Mouse (Mus musculus): ENCODE measurements around the gene Gprin1.

Gprin1 gene

GRCm38 (mm10) chr13:54760164-54760795 is 10.6 kb upstream of the Gprin1 start:
- DNase-seq (ENCODE audit: low spot score in 2 of 2): peak in 1 of 2 experiments; percentile 66

- no peak for DNase-seq (ENCODE audit: low spot score in 2 of 2)
Measured at GRCm38 (mm10) chr13:54759496-54759895, 9.8 kb upstream of the Gprin1 start.

GRCm38 (mm10) chr13:54758756-54759470 is 9.2 kb upstream of the Gprin1 start:
- no peak for DNase-seq (ENCODE audit: low spot score in 2 of 2)

DNA sequence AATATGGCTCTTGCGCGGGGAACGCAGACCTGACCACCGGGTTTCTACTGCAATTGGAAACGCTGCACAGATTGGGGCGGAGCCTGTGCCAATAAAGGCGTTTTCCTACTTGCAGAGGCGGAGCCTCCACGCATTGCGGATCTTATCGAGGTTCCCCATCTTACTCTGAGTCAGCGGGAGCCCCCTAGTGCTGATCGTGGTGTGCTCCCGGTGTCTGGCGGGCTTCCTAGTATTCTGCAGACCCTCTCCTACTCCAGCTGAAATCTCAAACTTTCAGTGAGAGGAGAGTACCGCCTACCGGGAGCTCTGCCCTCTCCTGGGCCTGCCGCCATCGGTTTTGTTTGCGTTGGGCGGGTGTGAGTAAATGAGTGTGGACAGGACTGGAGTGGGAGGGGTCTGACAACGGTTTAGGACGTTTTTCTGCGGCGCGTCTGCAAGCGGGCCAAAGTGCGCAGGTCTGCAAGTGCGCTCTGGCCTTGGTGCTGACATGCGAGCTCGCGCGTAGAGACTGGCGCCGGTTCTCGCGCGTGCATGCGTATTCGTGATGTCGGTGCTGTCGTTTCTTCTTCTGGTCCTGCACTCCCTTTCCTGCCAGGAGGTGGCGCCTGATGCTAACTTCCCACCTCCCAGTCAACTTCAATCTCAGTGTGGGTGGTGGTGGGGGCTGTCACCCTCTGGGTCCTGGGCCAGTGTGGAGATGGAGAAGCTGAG is 8.5 kb upstream of the Gprin1 start:
- DNase-seq (ENCODE audit: low spot score in 2 of 2): peak; percentile 84 to 86

- no peak for DNase-seq (ENCODE audit: low spot score in 2 of 2)
Measured at GRCm38 (mm10) chr13:54757093-54757830, 7.6 kb upstream of the Gprin1 start.

DNA sequence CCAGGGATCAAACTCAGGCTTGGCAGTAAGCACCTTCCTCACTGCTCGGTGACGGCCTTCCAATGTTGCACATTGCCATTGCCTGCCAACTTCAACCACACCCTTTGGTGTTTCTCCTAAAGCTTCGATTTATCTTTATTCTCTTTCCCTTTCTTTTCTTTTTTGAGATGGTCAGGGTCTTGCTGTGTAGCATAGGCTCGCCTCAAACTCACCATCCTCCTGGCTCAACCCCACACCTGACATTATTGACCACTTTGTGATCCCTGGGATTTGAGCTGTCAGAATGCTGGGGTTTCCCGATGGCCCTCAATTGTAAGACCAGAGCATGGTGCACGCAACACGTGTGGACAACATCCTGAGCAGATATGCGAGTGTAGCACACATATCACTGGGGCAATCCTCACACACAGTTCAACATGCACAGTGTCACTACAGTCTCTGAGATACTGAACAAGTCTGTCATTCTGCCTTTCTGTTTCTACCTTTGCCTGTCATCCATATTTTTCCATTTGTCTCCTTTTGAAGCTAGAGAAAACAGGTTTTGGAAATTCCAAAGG is 6.6 kb upstream of the Gprin1 start:
- no peak for DNase-seq (ENCODE audit: low spot score in 2 of 2)

DNA sequence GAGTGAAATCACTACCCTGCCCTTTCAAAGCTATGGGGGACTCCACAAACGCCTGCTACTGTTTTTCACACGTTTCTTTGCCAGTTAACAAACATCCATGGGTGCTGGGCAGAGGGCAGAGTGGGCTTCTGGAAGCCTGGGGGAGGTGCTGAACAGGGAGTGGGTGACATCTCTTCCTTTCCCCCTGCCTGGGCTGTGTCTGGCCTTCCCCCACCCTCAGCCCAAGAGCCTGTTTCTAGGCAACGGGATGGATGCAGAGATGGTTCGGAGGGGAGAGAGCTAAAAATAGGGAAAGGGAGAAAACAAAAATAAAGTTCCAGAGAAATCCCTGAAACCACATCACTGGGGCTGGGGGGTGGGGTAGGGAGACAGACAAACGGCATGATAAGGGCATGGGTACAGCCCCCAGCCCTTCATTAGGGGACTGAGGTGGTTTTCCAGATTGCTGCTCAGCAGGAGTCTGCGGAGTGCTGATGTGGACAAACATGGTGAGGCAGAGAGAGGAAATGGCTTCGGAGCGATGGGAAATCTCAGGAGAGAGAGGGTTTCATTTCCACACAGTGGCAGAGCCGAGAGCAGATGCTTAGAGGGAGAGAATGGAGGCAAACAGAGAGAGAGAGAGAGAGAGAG is 5.6 kb upstream of the Gprin1 start:
- DNase-seq (ENCODE audit: low spot score in 2 of 2): no peak

DNA sequence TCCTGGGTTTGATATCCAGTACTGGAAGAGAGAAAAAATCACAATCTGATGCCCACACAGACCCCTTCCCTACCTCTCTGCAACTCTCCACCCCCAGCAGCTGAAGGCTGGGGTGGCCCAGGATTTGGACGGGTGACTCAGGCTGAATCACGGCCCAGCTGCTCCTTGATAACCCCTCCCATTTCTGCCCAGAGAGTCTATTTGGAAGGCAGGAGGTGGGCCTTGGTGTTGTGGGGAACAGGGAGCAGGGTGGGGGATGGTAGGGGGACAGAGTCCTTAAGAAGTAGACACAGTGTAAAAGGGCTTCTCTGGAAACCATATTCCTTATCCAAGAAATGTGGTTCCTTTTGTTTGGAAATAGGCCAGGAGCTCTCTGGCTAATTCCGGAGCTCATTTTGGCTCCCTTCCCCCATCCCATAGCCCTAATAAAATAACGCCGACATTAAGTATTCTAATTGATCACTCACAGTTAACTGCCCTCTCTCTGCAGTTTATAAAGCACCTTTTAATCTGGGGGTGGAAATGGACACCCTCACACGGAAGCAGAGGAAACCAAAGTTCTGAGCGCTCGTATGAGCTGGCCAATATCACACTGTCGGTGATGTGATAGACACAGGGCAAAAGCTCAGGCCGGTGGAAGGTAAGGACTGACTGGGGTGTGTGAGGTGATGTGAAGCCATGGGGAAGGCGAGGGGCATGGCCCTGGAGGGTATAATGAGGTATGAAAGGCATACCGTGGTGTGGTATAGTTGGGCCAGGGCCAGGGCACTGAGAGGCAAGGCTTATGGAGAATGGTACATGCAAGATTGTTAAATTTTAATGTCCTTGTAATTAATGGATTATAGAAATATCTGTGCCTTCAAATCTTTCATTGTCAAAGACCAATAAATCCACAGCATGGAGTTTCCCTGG is 4.8 kb upstream of the Gprin1 start:
- no peak for DNase-seq (ENCODE audit: low spot score in 2 of 2)

DNA sequence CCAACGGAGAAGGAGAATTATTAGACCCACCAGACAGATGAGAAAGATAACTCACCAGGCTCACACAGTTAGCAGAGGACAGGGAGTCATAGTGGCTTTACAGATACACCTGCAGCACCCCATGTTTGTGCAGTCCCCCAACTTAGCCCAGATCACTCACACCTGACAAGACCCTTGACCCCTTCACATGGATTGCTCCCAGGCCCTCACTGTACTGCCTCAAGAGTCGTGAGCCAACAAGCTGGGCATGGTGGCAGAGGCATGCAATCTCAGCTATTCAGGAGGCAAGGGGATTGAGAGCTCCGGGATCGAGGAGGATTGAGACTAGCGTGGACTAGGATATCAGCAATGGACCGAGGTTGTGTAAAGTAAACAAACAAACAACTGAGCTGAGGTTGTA is 4.1 kb upstream of the Gprin1 start:
- DNase-seq (ENCODE audit: low spot score in 2 of 2): no peak

DNA sequence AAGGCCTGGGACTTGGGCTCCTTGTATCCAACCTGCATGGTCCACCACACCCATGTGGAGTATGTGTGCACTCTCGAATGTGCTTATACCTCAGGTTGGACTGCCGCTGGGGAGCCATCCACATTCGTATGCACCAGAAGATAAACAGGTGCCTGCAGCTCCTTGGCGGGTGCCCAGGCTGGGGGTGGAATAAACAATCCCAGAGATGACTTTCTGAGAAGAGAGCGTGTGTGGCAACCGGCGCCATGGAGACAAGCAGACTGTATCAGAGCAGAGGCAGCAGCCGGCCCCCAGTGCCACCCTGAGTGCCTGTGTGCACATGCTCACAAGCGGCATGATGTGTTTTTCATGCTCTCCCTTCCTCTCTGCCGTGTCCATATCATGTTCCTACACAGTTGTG is 3.0 kb upstream of the Gprin1 start:
- DNase-seq (ENCODE audit: low spot score in 2 of 2): peak; percentile 65 to 75

GRCm38 (mm10) chr13:54750699-54751098 is 1.0 kb upstream of the Gprin1 start:
- DNase-seq (ENCODE audit: low spot score in 2 of 2): no peak

- DNase-seq (ENCODE audit: low spot score in 2 of 2): no peak
Measured at GRCm38 (mm10) chr13:54749061-54749863, 412 bp downstream of the Gprin1 start.

GRCm38 (mm10) chr13:54748721-54749060 is 983 bp downstream of the Gprin1 start:
- no peak for DNase-seq (ENCODE audit: low spot score in 2 of 2)

DNA sequence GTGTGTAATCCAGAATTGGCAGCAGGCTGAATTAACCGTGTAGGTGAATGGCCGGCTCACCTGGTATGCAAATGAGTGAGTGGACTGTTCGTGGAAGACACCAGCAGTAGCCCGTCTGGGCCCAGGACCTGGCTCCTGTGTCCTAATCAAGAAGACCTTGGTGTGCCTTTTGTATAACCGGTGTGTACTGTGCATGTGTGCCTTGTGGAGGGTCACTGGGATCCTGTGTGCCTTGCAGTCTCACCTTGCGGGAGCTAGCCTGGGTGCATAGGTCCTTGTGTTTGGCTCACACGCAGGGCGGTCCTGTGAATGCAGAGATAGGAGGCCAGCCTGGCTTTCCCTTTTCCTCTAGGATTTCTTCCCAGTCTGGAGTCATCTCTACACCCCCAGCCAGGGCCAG is 1.5 kb downstream of the Gprin1 start:
- no peak for DNase-seq (ENCODE audit: low spot score in 2 of 2)

DNA sequence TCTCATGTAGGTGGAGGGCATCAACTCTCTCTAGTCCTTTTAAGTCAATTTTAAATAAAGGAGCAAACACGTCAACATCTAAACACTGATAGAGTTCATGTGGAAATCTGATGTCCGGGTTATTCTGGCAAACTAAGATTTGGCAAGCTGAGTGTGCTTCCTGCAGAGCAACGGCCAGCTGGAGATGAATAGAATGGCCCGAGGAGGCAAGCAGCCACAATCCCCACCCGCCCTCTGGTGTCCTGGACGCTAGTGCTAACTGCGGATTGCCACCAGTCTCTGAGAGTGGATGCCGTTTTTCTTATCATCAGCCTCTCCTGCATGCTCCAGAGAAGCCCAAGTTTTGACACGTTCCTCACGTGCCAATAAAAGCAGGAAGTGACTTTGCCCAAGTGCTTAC is 2.8 kb downstream of the Gprin1 start:
- DNase-seq (ENCODE audit: low spot score in 2 of 2): no peak

DNA sequence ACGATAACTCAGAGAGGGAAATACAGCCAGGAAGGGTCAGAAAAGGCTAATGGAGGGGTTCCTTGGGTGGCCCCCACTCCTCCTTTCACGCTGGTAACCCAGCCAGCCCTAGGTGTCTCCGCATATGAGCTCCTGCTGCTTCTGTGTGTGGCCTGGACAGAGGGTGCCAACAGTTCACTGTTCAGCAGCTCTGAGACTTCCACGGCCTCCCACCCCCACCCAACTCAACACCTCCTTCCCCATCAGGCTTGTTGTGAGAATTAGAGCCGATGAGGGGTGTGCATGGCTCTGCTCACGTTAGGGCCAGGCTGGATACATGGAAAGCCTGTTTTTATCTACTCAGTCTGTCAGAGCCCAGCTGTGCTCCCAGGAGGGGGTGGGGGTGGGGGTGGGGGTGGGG is 3.6 kb downstream of the Gprin1 start:
- DNase-seq (ENCODE audit: low spot score in 2 of 2): no peak

DNA sequence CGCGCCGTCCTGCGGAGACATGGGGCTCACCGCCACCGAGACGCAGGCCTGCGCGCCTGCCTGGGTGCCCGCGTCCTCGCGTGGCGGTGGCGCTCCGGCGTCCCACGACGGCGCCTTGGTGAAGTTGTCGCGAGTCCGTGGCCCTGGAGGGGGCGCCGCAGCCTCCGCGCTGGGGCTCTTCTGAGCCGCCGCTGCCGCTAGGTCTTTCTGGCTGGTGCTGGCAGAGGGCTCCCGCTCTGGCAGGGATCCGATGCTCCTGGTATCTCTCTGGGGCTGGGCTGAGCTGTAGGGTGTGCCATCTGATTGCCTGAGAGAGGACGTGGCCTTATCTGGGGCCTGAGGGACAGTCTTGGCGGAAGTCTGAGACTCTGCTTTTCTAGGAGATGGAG is 11.5 kb downstream of the Gprin1 start:
- DNase-seq (ENCODE audit: low spot score in 2 of 2): no peak

GRCm38 (mm10) chr13:54737488-54738212 is 12.0 kb downstream of the Gprin1 start:
- DNase-seq (ENCODE audit: low spot score in 2 of 2): no peak

DNA sequence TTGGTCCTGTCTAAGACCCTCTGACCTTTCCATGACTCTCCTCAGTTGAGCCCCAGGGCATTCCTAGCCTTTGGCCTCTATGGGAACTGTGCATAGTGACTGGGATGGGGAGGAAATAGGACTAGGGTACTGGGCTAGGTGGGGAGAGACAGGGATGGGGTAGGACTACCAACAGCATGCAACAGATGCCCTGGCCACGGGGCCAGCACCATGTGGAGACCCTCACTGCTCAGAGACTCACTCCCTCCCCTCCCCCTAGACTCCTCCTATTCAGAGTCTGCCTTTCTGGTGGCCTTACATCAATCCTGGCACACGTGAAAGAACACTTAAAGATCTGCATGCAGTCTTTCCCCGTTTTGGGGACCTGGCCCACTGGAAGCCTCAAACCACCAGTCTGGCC is 12.7 kb downstream of the Gprin1 start:
- DNase-seq (ENCODE audit: low spot score in 2 of 2): no peak
